Mouse (Mus musculus) kidney, adult 2 months (tissue): Measurements from ENCODE around the gene Gm13285.
"Not testable (repeated sequence)": the region's sequence is repeated elsewhere in the genome, so short reads cannot be mapped to it uniquely, and the experiment has no call there.

Source experiments
- CTCF ChIP-seq: fragments of 200-500 bp; conservative IDR thresholded peaks from 2 replicates; pipeline ENCODE4 v1.5.1; 2011; ENCODE audit warnings: low read depth, mild to moderate bottlenecking, control low read depth, low read length, moderate library complexity, mixed read lengths; ENCODE audit not compliant: insufficient read depth, insufficient read length
- POLR2A ChIP-seq: fragments of 200-500 bp; IDR thresholded peaks from one replicate; pipeline ENCODE4 v1.6.1; 2011; ENCODE audit warnings: low read depth, low read length, control low read depth

- not testable (repeated sequence) for TF ChIP-seq CTCF, POLR2A
These were observed 44.6 kb upstream of the Gm13285 start, which contains the start of gene Gm13271 for GRCm38 (mm10) chr4:88754818-88755340.
